Mouse (Mus musculus) CH12.LX (cell line): ENCODE measurements around the gene Sec31b. TPM values are rescaled to one million over a fixed set of nuclear protein-coding genes. Genes with fewer than 3 reads are reported as not detected.

Experiments used
- DNase-seq: peaks from one replicate; pipeline ENCODE4 v3.0.0-alpha.2; 2013; ENCODE audit errors: extremely low read depth
- H3K27ac ChIP-seq: 2 replicates; pipeline ENCODE4 v1.5.1; 2012; ENCODE audit warnings: low read depth, mild to moderate bottlenecking, control low read depth, moderate library complexity; ENCODE audit not compliant: insufficient read depth
- H3K27me3 ChIP-seq: replicated peaks from 2 replicates; pipeline ENCODE3; 2012; ENCODE audit warnings: inconsistent platforms
- H3K36me3 ChIP-seq, 2 experiments: replicated peaks in 1 of 2; 2 replicates each; pipeline versions ENCODE3 to v1.6.1; 2012; ENCODE audit warnings: inconsistent platforms in 1 of 2, low read length in 1 of 2, mild to moderate bottlenecking in 1 of 2, mixed read lengths in 1 of 2, moderate library complexity in 1 of 2; ENCODE audit not compliant: control insufficient read depth in 1 of 2, insufficient read depth in 1 of 2
- H3K4me1 ChIP-seq, 2 experiments: 2 replicates each; pipeline ENCODE4 v1.6.1; 2012; ENCODE audit warnings: inconsistent platforms in 1 of 2, moderate library complexity in 1 of 2; ENCODE audit not compliant: insufficient read depth in 2 of 2, control insufficient read depth in 1 of 2
- H3K4me2 ChIP-seq: 2 replicates; pipeline ENCODE4 v1.6.1; 2012; ENCODE audit warnings: low read depth, mild to moderate bottlenecking, control low read depth; ENCODE audit not compliant: poor library complexity, insufficient read depth, severe bottlenecking
- H3K4me3 ChIP-seq, 3 experiments: fragments of 150-350 bp in 1 of 3; sonication (generic) in 1 of 3; replicated peaks in 1 of 3; 2 replicates each; pipeline versions ENCODE3 to v1.5.1; 2011 to 2012; ENCODE audit warnings: low read depth in 2 of 3, low read length in 2 of 3, mild to moderate bottlenecking in 2 of 3, moderate library complexity in 2 of 3, control low read depth in 1 of 3, improper control_type of control experiment in 1 of 3, inconsistent platforms in 1 of 3, mixed read lengths in 1 of 3; ENCODE audit not compliant: poor library complexity in 1 of 3
- H3K79me2 ChIP-seq: replicated peaks from 2 replicates; pipeline ENCODE4 v1.6.1; 2012; ENCODE audit warnings: mild to moderate bottlenecking, moderate library complexity; ENCODE audit not compliant: control insufficient read depth, poor library complexity, insufficient read depth, severe bottlenecking; ENCODE audit errors: extremely low read depth
- H3K9ac ChIP-seq: 2 replicates; pipeline ENCODE4 v1.6.1; 2012; ENCODE audit warnings: low read depth, mild to moderate bottlenecking, control low read depth, moderate library complexity; ENCODE audit not compliant: insufficient read depth
- H3K9me3 ChIP-seq: replicated peaks from 2 replicates; pipeline ENCODE3; 2012; ENCODE audit warnings: low read length, inconsistent platforms, mixed read lengths
- EP300 ChIP-seq: IDR thresholded peaks from 2 replicates; pipeline ENCODE4 v1.6.1; 2011; ENCODE audit warnings: low read length, improper control_type of control experiment
- GABPA ChIP-seq: IDR thresholded peaks from 2 replicates; pipeline ENCODE4 v1.6.1; 2012; ENCODE audit warnings: low read depth, low read length, improper control_type of control experiment, inconsistent platforms; ENCODE audit not compliant: insufficient replicate concordance
- HCFC1 ChIP-seq: IDR thresholded peaks from 2 replicates; pipeline ENCODE4 v1.6.1; 2012; ENCODE audit warnings: low read depth, mild to moderate bottlenecking, inconsistent platforms, low read length, improper control_type of control experiment
- IRF4 ChIP-seq: IDR thresholded peaks from 2 replicates; pipeline ENCODE4 v1.6.1; 2014; ENCODE audit warnings: low read depth, mild to moderate bottlenecking, inconsistent platforms, low read length, improper control_type of control experiment
- JUND ChIP-seq: conservative IDR thresholded peaks from 2 replicates; pipeline ENCODE4 v1.6.1; 2011; ENCODE audit warnings: low read depth, low read length, improper control_type of control experiment
- MAX ChIP-seq: IDR thresholded peaks from 2 replicates; pipeline ENCODE4 v1.6.1; 2011; ENCODE audit warnings: low read length, improper control_type of control experiment
- MXI1 ChIP-seq: IDR thresholded peaks from 2 replicates; pipeline ENCODE4 v1.6.1; 2011; ENCODE audit warnings: mild to moderate bottlenecking, low read depth, low read length, improper control_type of control experiment
- NELFE ChIP-seq: IDR thresholded peaks from 2 replicates; pipeline ENCODE4 v1.6.1; 2011; ENCODE audit warnings: low read depth, low read length, improper control_type of control experiment
- NRF1 ChIP-seq: IDR thresholded peaks from 2 replicates; pipeline ENCODE4 v1.6.1; 2014; ENCODE audit warnings: low read depth, mild to moderate bottlenecking, inconsistent platforms, low read length, improper control_type of control experiment, moderate library complexity
- POLR2AphosphoS2 ChIP-seq: IDR thresholded peaks from 2 replicates; pipeline ENCODE4 v1.6.1; 2011; ENCODE audit warnings: low read depth, low read length, improper control_type of control experiment
- SIN3A ChIP-seq: IDR thresholded peaks from 2 replicates; pipeline ENCODE4 v1.6.1; 2012; ENCODE audit warnings: low read length, improper control_type of control experiment, inconsistent platforms
- USF2 ChIP-seq: conservative IDR thresholded peaks from 2 replicates; pipeline ENCODE4 v1.6.1; 2011; ENCODE audit warnings: low read depth, low read length, improper control_type of control experiment
- ZMIZ1 ChIP-seq: IDR thresholded peaks from 2 replicates; pipeline ENCODE4 v1.6.1; 2012; ENCODE audit warnings: low read depth, mild to moderate bottlenecking, inconsistent platforms, low read length, improper control_type of control experiment
- dilution Hi-C: fragments of 300-500 bp; cut with MboI; formaldehyde crosslinking; loops from 2 replicates; pipeline ENCODE4 v1.14.3; 2020; ENCODE audit warnings: low sequenced_read_pairs; ENCODE audit not compliant: extremely low pct_unique_long_range_greater_than_20kb, extremely low pct_ligation_motif_present
- in situ Hi-C: fragments of 300-500 bp; cut with MboI; formaldehyde crosslinking; loops from 3 replicates; pipeline ENCODE4 v1.14.3; 2019; ENCODE audit warnings: low sequenced_read_pairs, low pct_ligation_motif_present, low pct_unique_long_range_greater_than_20kb, mixed read lengths
- polyA plus RNA-seq: library from polyadenylated mRNA; unstranded; fragments of >175 nt; gene quantifications from 2 replicates; pipeline ENCODE4 v1.2.1, GENCODE M21; 2012; ENCODE audit warnings: low read depth; ENCODE audit not compliant: insufficient read length
- total RNA-seq, 2 experiments: library from RNA; depleted of rRNA; stranded (reverse); fragments of 300-350 nt in 1 of 2; fragments of >200 nt in 1 of 2; gene quantifications; 2 replicates each; pipeline ENCODE4 v1.2.3; 2012 to 2014

The Sec31b gene
- 0.17 TPM in 2 replicates for total RNA-seq (2012; rRNA removed)
- 0.19 and 0.34 TPM in 2 replicates for total RNA-seq (2014; rRNA removed)
- 0.64 and 1.1 TPM in 2 replicates for polyA plus RNA-seq

DNA sequence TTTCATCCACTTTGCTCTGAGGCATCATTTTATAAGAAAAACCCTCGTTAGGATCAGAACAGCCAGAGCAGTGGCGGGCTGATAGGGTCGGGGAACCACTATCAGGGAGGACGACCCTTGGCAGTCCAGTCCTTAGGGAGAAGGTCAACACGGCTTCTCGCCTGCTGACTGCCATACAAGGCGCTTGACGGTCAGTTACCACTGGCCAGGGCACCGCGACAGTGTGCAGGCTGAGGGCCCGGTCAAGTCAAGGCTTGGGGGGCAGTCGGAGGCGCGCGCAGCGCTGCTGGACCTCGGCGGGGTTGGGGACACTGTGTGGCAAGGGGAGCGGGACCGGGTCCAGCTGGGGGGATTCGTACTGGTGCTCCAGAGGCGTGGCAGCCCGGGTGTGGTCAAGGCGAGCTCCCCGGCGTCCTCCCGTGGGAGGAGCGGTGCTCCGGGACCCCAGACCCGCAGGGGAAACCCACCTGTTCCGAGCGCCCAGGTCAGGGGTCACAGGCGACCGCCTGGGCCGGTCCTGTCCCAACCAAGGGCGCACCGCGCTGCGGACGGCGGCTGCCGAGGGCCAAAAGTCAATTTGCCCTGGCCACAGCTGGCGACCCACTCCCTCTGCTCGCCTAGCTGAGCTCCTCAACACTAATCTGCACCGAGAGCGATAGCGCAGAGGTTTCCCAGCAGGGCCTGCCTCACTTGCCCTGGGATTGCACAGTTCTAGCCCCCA, at the start of gene Sec31b:
Sec31b (minus strand) TSS at position 544 of the 721 bp plus-strand sequence.
- H3K9me3 ChIP-seq, result peaks cover 3% of the 10 kb centered on the region
- H3K4me2 ChIP-seq, result no peak within 1 kb of the TSS
- H3K9ac ChIP-seq, result no peak within 1 kb of the TSS
- H3K79me2 ChIP-seq, result no peaks in the 10 kb centered on the region
- H3K4me1 ChIP-seq, result no peaks in the 10 kb centered on the region
- H3K4me3 ChIP-seq, result no peak within 1 kb of the TSS
- in situ Hi-C loops, result no loop called here
- DNase-seq, result no peak
- TF ChIP-seq NRF1 (no peak), POLR2AphosphoS2 (no peak), SIN3A (no peak), EP300 (no peak), USF2 (no peak), NELFE (no peak), ZMIZ1 (no peak), IRF4 (no peak), HCFC1 (no peak), MAX (no peak), MXI1 (no peak)
- TF ChIP-seq, all 38 proteins: peak for 0
- Histone ChIP-seq H3K36me3 (peaks cover 18 to 37% of the 10 kb centered on the region in 2 experiments), H3K27ac (no peak within 1 kb of the TSS), H3K27me3 (no peaks in the 10 kb centered on the region)
- dilution Hi-C loops, result no loop called here

DNA sequence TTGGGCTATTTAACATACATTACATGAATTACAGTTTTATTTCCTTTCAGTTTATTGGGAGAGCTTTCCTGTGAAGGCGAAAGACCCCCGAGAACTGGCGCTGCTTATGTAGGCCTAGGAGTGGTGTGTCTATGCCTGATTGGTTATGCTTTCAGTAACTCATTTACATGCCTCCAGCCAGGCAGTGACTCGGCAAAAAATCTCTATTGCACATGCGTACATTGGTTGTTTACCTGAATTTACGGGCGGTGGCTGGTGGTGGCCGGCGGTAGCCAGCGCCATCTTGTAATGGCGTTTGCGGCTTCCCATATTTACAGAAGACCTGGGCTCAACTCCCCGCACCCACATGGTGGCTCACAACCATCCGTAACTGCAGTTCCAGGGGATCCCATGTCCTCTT, 48.5 kb upstream of the Sec31b start:
- H3K9ac ChIP-seq, result no peak overlapping the region
- H3K27me3 ChIP-seq, result no peaks in the 10 kb centered on the region
- peaks cover 6 to 46% of the 10 kb centered on the region in 2 experiments for H3K4me1 ChIP-seq
- in situ Hi-C loops (loop anchor here (10.0 to 25.0 kb wide), 2 partner anchors 151 to 443 kb away; partner anchors contain the start of genes Pdzd7 and Sfxn3), dilution Hi-C loops (no loop called here)
- H3K4me2 ChIP-seq, result no peak overlapping the region
- no peak overlapping the region for H3K4me3 ChIP-seq
- H3K9me3 ChIP-seq, result peaks cover 6% of the 10 kb centered on the region
- TF ChIP-seq JUND (no peak), GABPA (no peak), MAX (no peak)
- no peak overlapping the region for H3K27ac ChIP-seq
- H3K36me3 ChIP-seq, result no peaks in the 10 kb centered on the region
- DNase-seq, result no peak
- no peaks in the 10 kb centered on the region for H3K79me2 ChIP-seq
